ENCODE assay signal across 8 mouse cellular contexts in the genomic region with DNA sequence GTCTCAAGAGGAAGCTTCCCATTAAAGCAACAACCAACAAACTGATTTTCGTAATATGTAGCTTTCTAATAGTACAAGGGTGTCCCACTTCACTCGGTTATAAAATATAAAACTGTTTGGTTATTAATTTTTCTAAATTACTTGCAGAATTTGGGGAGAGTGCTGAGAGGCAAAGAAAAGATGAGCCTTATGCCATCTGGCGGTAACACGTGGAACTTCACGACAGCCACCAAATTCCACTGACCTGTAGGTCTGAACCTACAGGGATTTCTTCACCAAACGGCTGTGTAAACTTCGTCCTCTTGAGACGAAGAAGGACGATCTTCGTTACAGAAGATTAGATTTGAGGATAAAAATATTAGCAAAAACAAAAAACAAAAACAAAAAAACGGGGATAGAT.
A peak's percentile ranks its signal among the peaks of the same experiment; 100 is the strongest.
DNase-seq lines count a peak whose midpoint lies in the region; ATAC-seq and TF ChIP-seq lines count a peak whose summit lies in the region.

No protein-coding gene starts in this region.

- no peak overlapping the region for H3K4me3 ChIP-seq in cerebellum, adult 2 months (replicated peaks; ENCODE audit: insufficient read depth, low read depth, low read length)
- 0 out of 2 replicates have a peak overlapping the region, but pooled peaks have one; percentile 14 for H3K4me3 ChIP-seq in forebrain, embryonic 11.5 days (ENCODE audit: low read depth, low read length)
- H3K4me3 ChIP-seq in hindbrain, embryonic 13.5 days = no peak overlapping the region
- H3K4me3 ChIP-seq in myocyte = peak overlapping the region; percentile 39

- TF ChIP-seq CTCF in cerebellum, adult 2 months (IDR thresholded peaks at IDR 0.05; ENCODE audit: borderline replicate concordance, insufficient read depth, low read depth, low read length) = peak; percentile 54

- no peak overlapping the region for H3K27ac ChIP-seq in cerebellum, adult 2 months (ENCODE audit: insufficient read depth, low read length)
- H3K27ac ChIP-seq in forebrain, embryonic 11.5 days (ENCODE audit: low read depth, low read length) = peak overlapping the region; percentile 60; the same call in 1 of the 2 replicates
- peak overlapping the region; percentile 78 for H3K27ac ChIP-seq in hindbrain, embryonic 13.5 days

- peak in 1 of 2 experiments; percentile 36 for DNase-seq in cerebellum, adult 2 months
- DNase-seq in cerebellum, adult 11 months = no peak
- DNase-seq in T-cell, adult 2 months (ENCODE audit: low spot score) = peak; percentile 25
- DNase-seq in forebrain, embryonic 11.5 days (ENCODE audit: low spot score) = peak; percentile 84
- peak; percentile 81 for DNase-seq in liver
- peak; percentile 71 for DNase-seq in thymus, postnatal 4 days

- H3K4me1 ChIP-seq in cerebellum, adult 2 months (ENCODE audit: control insufficient read depth, insufficient read depth, low read length) = no peaks in the 10 kb centered on the region
- H3K4me1 ChIP-seq in forebrain, embryonic 11.5 days (replicated peaks; ENCODE audit: control insufficient read depth, insufficient read depth, low read length) = peaks cover 7% of the 10 kb centered on the region
- peaks cover 30% of the 10 kb centered on the region for H3K4me1 ChIP-seq in hindbrain, embryonic 13.5 days (replicated peaks)

- H3K27me3 ChIP-seq in cerebellum, adult 2 months (ENCODE audit: control insufficient read depth, insufficient read depth, low read length) = peaks cover 16% of the 10 kb centered on the region; the same call in 1 of the 2 replicates
- peaks cover 35% of the 10 kb centered on the region for H3K27me3 ChIP-seq in forebrain, embryonic 11.5 days (ENCODE audit: control insufficient read depth, insufficient read depth, low read length)
- peaks cover 43% of the 10 kb centered on the region for H3K27me3 ChIP-seq in hindbrain, embryonic 13.5 days
- no peaks in the 10 kb centered on the region for H3K27me3 ChIP-seq in myocyte (ENCODE audit: control insufficient read depth, insufficient read depth, insufficient read length)

- TF ChIP-seq POLR2A in cerebellum, adult 2 months (IDR thresholded peaks at IDR 0.05; ENCODE audit: borderline replicate concordance, insufficient read depth, low read length) = no peak
- TF ChIP-seq POLR2A in myocyte (IDR thresholded peaks at IDR 0.05; ENCODE audit: insufficient read length, low read depth) = no peak

- ATAC-seq in forebrain, embryonic 11.5 days (replicated peaks; ENCODE audit: low FRiP score) = peak; percentile 25; the same call in 1 of the 2 replicates
- ATAC-seq in hindbrain, embryonic 13.5 days (ENCODE audit: low FRiP score) = no peak

- peak overlapping the region; percentile 39; the same call in 1 of the 2 replicates for H3K4me2 ChIP-seq in forebrain, embryonic 11.5 days (ENCODE audit: low read depth, low read length, severe bottlenecking)
- no peak overlapping the region for H3K4me2 ChIP-seq in hindbrain, embryonic 13.5 days
- H3K4me2 ChIP-seq in myocyte (ENCODE audit: low read depth) = peak overlapping the region; percentile 82

- WGBS in cerebellum, adult 2 months = 6% methylated on average over 11 of the region's 11 CpGs
- under 1% methylated on average over 11 of the region's 11 CpGs for WGBS in forebrain, embryonic 11.5 days
- 0% methylated on average over 11 of the region's 11 CpGs for whole genome bisulfite sequencing in hindbrain, embryonic 13.5 days

- no peak overlapping the region for H3ac ChIP-seq in myocyte (ENCODE audit: control insufficient read depth, insufficient read length)

- no peaks in the 10 kb centered on the region for H3K79me2 ChIP-seq in myocyte (ENCODE audit: control insufficient read depth, insufficient read depth)

- H3K36me3 ChIP-seq in forebrain, embryonic 11.5 days (ENCODE audit: control insufficient read depth, insufficient read depth, low read length) = no peaks in the 10 kb centered on the region
- no peaks in the 10 kb centered on the region for H3K36me3 ChIP-seq in hindbrain, embryonic 13.5 days
- H3K36me3 ChIP-seq in myocyte (ENCODE audit: control insufficient read depth, insufficient read depth) = no peaks in the 10 kb centered on the region

- H3K9me3 ChIP-seq in forebrain, embryonic 11.5 days (ENCODE audit: control insufficient read depth, low read length) = no peaks in the 10 kb centered on the region
- no peaks in the 10 kb centered on the region for H3K9me3 ChIP-seq in hindbrain, embryonic 13.5 days

- H3K9ac ChIP-seq in forebrain, embryonic 11.5 days (ENCODE audit: low read length) = no peak overlapping the region; the same call in 1 of the 2 replicates
- H3K9ac ChIP-seq in hindbrain, embryonic 13.5 days = no peak overlapping the region

TF ChIP-seq in myocyte, 11 proteins besides CTCF, POLR2A, EP300 and RAD21:
- TF ChIP-seq MAX (IDR thresholded peaks at IDR 0.05; ENCODE audit: low read depth) = peak; percentile 63
- no peak for TF ChIP-seq E2F4 (IDR thresholded peaks at IDR 0.05; ENCODE audit: insufficient read depth)
- TF ChIP-seq POLR2AphosphoS2 (IDR thresholded peaks at IDR 0.05; ENCODE audit: insufficient read length, low read depth) = no peak
TF ChIP-seq in myocyte: peak in this region for 1.

Comparison
In these comparisons a context has a peak if more than half of its experiments do, and no peak if none do; other contexts are left out.
1. H3K4me3 ChIP-seq: peak in forebrain, embryonic 11.5 days (single experiment) and myocyte (single experiment); none in cerebellum, adult 2 months (single experiment) and hindbrain, embryonic 13.5 days (single experiment).